Mouse (Mus musculus): ENCODE data around the gene Pdgfa. TPM values are rescaled to one million over a fixed set of nuclear protein-coding genes. Genes with fewer than 3 reads are reported as not detected.

Pdgfa gene
- polyA plus RNA-seq, 1 experiment from 2014 or later = 48.5 TPM

GRCm38 (mm10) chr5:139015097-139015496, 17.9 kb upstream of the Pdgfa start:
- H3K4me1 ChIP-seq (replicated peaks) = no peaks in the 10 kb centered on the region
- H3K36me3 ChIP-seq = no peaks in the 10 kb centered on the region
- H3K9ac ChIP-seq = no peak overlapping the region
- H3K27me3 ChIP-seq (replicated peaks) = no peaks in the 10 kb centered on the region
- no peak overlapping the region for H3K4me2 ChIP-seq (replicated peaks)
- peak; percentile 49; the same call in 1 of the 2 replicates for ATAC-seq
- no peak overlapping the region for H3K27ac ChIP-seq
- no peaks in the 10 kb centered on the region for H3K9me3 ChIP-seq
- no peak overlapping the region for H3K4me3 ChIP-seq (replicated peaks)
- WGBS = 52% methylated on average over 3 of the region's 3 CpGs

- Histone ChIP-seq H3K27me3 (replicated peaks) (no peaks in the 10 kb centered on the region), H3K9me3 (no peaks in the 10 kb centered on the region), H3K27ac (no peak overlapping the region), H3K4me2 (replicated peaks) (no peak overlapping the region), H3K4me1 (replicated peaks) (0 out of 2 replicates have a peak, but pooled peaks cover 8% of the 10 kb centered on the region), H3K4me3 (replicated peaks) (no peak overlapping the region), H3K9ac (no peak overlapping the region), H3K36me3 (no peaks in the 10 kb centered on the region)
- ATAC-seq = no peak
- 55% methylated on average over 2 of the region's 2 CpGs for WGBS
These were observed 13.5 kb upstream of the Pdgfa start for GRCm38 (mm10) chr5:139010649-139011048.

- Histone ChIP-seq H3K9me3 (no peaks in the 10 kb centered on the region), H3K4me2 (replicated peaks) (no peak overlapping the region), H3K36me3 (no peaks in the 10 kb centered on the region), H3K9ac (no peak overlapping the region), H3K4me3 (replicated peaks) (no peak overlapping the region), H3K27ac (no peak overlapping the region), H3K27me3 (replicated peaks) (no peaks in the 10 kb centered on the region), H3K4me1 (replicated peaks) (0 out of 2 replicates have a peak, but pooled peaks cover 8% of the 10 kb centered on the region)
- WGBS = 37% methylated on average over 4 of the region's 4 CpGs
- ATAC-seq = peak; percentile 97
These were observed 10.1 kb upstream of the Pdgfa start for GRCm38 (mm10) chr5:139007141-139007775.

DNA sequence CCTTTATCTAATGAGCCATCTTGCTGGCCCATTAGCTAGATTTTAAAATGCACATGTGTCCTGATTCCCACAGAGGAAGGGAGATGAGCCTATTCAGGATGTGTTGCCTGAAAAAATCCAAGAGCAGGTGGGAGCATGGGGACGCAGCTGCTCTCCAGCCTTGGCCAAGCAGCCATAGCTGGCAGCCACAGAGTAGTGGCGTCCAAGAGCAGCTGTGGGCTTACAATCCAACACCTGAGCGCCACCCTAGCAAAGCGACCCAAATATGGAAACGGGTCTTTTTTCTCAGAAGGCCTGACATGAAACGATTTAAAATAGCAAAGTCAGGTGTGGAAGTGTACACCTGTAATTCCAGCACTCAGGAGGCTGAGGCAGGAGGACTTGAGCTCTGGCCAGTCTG, 7.4 kb upstream of the Pdgfa start:
- Histone ChIP-seq H3K9ac (no peak overlapping the region), H3K4me2 (replicated peaks) (no peak overlapping the region), H3K4me1 (replicated peaks) (0 out of 2 replicates have a peak, but pooled peaks cover 8% of the 10 kb centered on the region), H3K9me3 (no peaks in the 10 kb centered on the region), H3K36me3 (no peaks in the 10 kb centered on the region), H3K27me3 (replicated peaks) (no peaks in the 10 kb centered on the region; the same call in 1 of the 2 replicates), H3K4me3 (replicated peaks) (no peak overlapping the region), H3K27ac (no peak overlapping the region)
- ATAC-seq = no peak
- 83% methylated on average over 6 of the region's 6 CpGs for WGBS

DNA sequence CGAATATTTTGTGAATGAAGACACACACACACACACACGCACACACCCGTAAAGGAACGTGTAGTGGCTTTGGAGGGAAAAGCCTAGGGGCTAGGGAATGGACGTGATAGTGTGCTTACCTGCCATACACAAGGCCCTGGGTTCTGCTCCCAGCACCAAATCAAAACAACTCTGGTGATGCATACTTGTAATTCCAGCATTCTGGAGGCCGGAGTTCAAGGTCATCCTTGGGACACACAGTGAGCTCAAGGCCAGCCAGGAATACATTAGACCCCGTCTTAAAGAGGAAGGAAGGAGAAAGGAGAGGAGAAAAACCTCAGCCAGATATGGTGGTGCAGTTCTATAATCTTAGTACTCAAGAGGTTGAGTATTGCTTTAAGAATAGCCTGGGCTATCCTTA, 2.5 kb upstream of the Pdgfa start:
- Histone ChIP-seq H3K27me3 (replicated peaks) (peaks cover 19% of the 10 kb centered on the region), H3K27ac (no peak overlapping the region), H3K4me1 (replicated peaks) (peaks cover 37% of the 10 kb centered on the region), H3K36me3 (no peaks in the 10 kb centered on the region), H3K4me2 (replicated peaks) (no peak overlapping the region), H3K9ac (no peak overlapping the region), H3K4me3 (replicated peaks) (no peak overlapping the region), H3K9me3 (no peaks in the 10 kb centered on the region)
- ATAC-seq = no peak
- 69% methylated on average over 7 of the region's 7 CpGs for WGBS

- ATAC-seq = 0 out of 2 replicates have a peak, but pooled peaks have one; percentile 1
- peaks cover 19% of the 10 kb centered on the region for H3K27me3 ChIP-seq (replicated peaks)
- H3K27ac ChIP-seq = no peak overlapping the region
These were observed 888 bp upstream of the Pdgfa start for GRCm38 (mm10) chr5:138997936-138998580.

GRCm38 (mm10) chr5:138996322-138997073, 672 bp downstream of the Pdgfa start:
- H3K4me2 ChIP-seq (replicated peaks) = peak overlapping the region; percentile 92
- peak overlapping the region; percentile 98 for H3K27ac ChIP-seq
- H3K9me3 ChIP-seq = no peaks in the 10 kb centered on the region
- peak overlapping the region; percentile 88 for H3K4me3 ChIP-seq (replicated peaks)
- peak; percentile 5 for ATAC-seq
- 22% methylated on average over 24 of the region's 24 CpGs for WGBS
- H3K36me3 ChIP-seq = no peaks in the 10 kb centered on the region
- H3K9ac ChIP-seq = peak overlapping the region; percentile 91
- H3K27me3 ChIP-seq (replicated peaks) = peaks cover 19% of the 10 kb centered on the region
- H3K4me1 ChIP-seq (replicated peaks) = peaks cover 57% of the 10 kb centered on the region

More at GRCm38 (mm10) chr5:138997936-138998580, 888 bp upstream of the Pdgfa start:
- H3K4me1 ChIP-seq (replicated peaks) = peaks cover 46% of the 10 kb centered on the region
- H3K9ac ChIP-seq = peak overlapping the region; percentile 22; the same call in 1 of the 2 replicates
- H3K4me2 ChIP-seq (replicated peaks) = peak overlapping the region; percentile 92
- no peaks in the 10 kb centered on the region for H3K9me3 ChIP-seq
- WGBS = 5% methylated on average over 30 of the region's 30 CpGs
- no peaks in the 10 kb centered on the region for H3K36me3 ChIP-seq
- peak overlapping the region; percentile 88 for H3K4me3 ChIP-seq (replicated peaks)

DNA sequence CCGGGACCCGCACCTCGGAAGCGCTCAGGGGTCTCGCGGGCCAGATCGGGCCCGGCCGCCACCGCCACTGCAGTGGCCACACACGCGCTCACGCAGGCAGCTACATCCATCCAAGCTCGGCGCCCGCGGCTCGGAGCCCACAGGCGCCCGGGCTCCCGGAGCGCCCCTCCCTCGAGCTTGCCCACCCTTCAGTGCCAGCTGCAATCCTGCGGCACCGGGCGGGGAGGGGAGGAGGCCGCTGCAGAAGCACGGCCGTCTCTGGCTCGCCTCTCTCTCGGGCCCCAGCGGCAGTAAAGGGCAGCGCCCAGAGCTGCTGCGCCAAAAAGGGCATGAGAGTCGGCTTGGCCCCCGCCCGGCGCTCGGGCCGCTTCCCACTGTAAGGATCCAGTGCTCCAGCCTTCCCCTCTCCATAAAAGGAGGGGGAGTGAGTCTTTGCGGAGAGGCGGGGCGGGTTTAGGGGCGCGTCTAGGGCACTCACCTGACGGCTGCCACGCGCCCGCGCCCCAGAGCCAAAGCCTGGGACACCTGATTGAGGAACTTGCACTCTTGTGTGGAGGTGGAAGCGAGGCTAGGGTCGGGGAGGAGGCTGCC, 1.4 kb downstream of the Pdgfa start:
- peaks cover 4% of the 10 kb centered on the region; the same call in 1 of the 2 replicates for H3K36me3 ChIP-seq
- H3K4me2 ChIP-seq (replicated peaks) = peak overlapping the region; percentile 92
- H3K9ac ChIP-seq = peak overlapping the region; percentile 91
- H3K9me3 ChIP-seq = no peaks in the 10 kb centered on the region
- peaks cover 19% of the 10 kb centered on the region for H3K27me3 ChIP-seq (replicated peaks)
- WGBS = 1% methylated on average over 52 of the region's 52 CpGs
- peaks cover 62% of the 10 kb centered on the region for H3K4me1 ChIP-seq (replicated peaks)
- H3K27ac ChIP-seq = peak overlapping the region; percentile 98
- H3K4me3 ChIP-seq (replicated peaks) = peak overlapping the region; percentile 88
- peak; percentile 56 for ATAC-seq

- peak; percentile 74 for ATAC-seq
- Histone ChIP-seq H3K4me2 (replicated peaks) (peak overlapping the region; percentile 92), H3K9ac (peak overlapping the region; percentile 91), H3K9me3 (no peaks in the 10 kb centered on the region), H3K36me3 (peaks cover 4% of the 10 kb centered on the region; the same call in 1 of the 2 replicates), H3K4me3 (replicated peaks) (peak overlapping the region; percentile 88), H3K27me3 (replicated peaks) (peaks cover 19% of the 10 kb centered on the region), H3K4me1 (replicated peaks) (peaks cover 62% of the 10 kb centered on the region), H3K27ac (peak overlapping the region; percentile 98)
- under 1% methylated on average over 98 of the region's 127 CpGs for WGBS
These were observed 2.1 kb downstream of the Pdgfa start for GRCm38 (mm10) chr5:138994786-138995720.

- Histone ChIP-seq H3K27me3 (replicated peaks) (peaks cover 19% of the 10 kb centered on the region), H3K4me1 (replicated peaks) (peaks cover 61% of the 10 kb centered on the region), H3K27ac (peak overlapping the region; percentile 98), H3K9ac (peak overlapping the region; percentile 91), H3K36me3 (peaks cover 4% of the 10 kb centered on the region; the same call in 1 of the 2 replicates), H3K9me3 (no peaks in the 10 kb centered on the region), H3K4me2 (replicated peaks) (peak overlapping the region; percentile 92), H3K4me3 (replicated peaks) (peak overlapping the region; percentile 88)
- ATAC-seq = peak; percentile 9; the same call in 1 of the 2 replicates
- under 1% methylated on average over 48 of the region's 48 CpGs for WGBS
These were observed 2.9 kb downstream of the Pdgfa start for GRCm38 (mm10) chr5:138994108-138994785.
